Mouse (Mus musculus): Measurements from ENCODE around the gene Mtif3.

GRCm38 (mm10) chr5:146920314-146921161 lies 43.1 kb downstream of the Mtif3 start:
- TF ChIP-seq CTCF (IDR thresholded peaks at IDR 0.05; ENCODE audit: control insufficient read depth, insufficient read depth, insufficient read length) (no peak), CEBPB (IDR thresholded peaks at IDR 0.05; ENCODE audit: low read depth) (no peak)

All from C2C12 (cell line).